Mouse (Mus musculus) olfactory bulb, adult 2 months (tissue): ENCODE results near the gene Sptbn2.

Source experiments
- CTCF ChIP-seq: fragments of 200-500 bp; IDR thresholded peaks from 2 replicates; pipeline ENCODE4 v1.5.1; 2012; ENCODE audit warnings: low read depth, mild to moderate bottlenecking, low read length, moderate library complexity; ENCODE audit not compliant: insufficient read depth
- POLR2A ChIP-seq: fragments of 200-500 bp; IDR thresholded peaks from 2 replicates; pipeline ENCODE4 v1.6.1; 2012; ENCODE audit warnings: mild to moderate bottlenecking, low read depth, low read length, moderate library complexity; ENCODE audit not compliant: insufficient read depth

DNA sequence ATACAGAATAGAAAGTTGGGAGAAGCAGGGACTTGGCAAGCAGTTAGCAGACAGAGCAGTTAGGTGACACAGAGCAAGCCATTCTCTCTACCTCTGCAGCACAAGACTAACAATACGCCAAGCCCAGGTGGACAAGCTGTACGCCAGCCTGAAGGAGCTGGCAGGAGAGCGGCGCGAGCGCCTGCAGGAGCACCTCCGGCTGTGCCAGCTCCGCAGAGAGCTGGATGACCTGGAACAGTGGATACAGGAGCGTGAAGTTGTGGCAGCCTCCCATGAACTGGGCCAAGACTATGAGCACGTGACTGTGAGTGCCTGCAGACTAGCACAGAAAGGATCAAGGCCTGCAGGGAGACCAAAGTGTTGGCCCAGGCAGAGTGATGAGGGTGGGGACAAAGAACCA is 34.7 kb downstream of the Sptbn2 start:
- no peak for TF ChIP-seq CTCF
- no peak for TF ChIP-seq POLR2A
